Mouse (Mus musculus): ENCODE measurements around the gene Gabpb2. TPM values are rescaled to one million over a fixed set of nuclear protein-coding genes. Genes with fewer than 3 reads are reported as not detected.
"Not testable (repeated sequence)": the region's sequence is repeated elsewhere in the genome, so short reads cannot be mapped to it uniquely, and the experiment has no call there.

Gabpb2 gene
- total RNA-seq, 2 experiments from 2014 or later = 12.7 to 13.2 TPM

- no peak for DNase-seq (ENCODE audit: low spot score in 2 of 2)
Observed at GRCm38 (mm10) chr3:95161041-95161551, 56.6 kb downstream of the Gabpb2 start.

GRCm38 (mm10) chr3:95159987-95160963 is 57.4 kb downstream of the Gabpb2 start, which contains the start of gene Sema6c:
Gene Sema6c, plus strand, starts transcription at chr3:95160457.
- peak; percentile 84 to 91 for DNase-seq (ENCODE audit: low spot score in 2 of 2)

- DNase-seq (ENCODE audit: low spot score in 2 of 2) = no peak
Observed at GRCm38 (mm10) chr3:95159511-95159986, 58.2 kb downstream of the Gabpb2 start.

- no peak for DNase-seq (ENCODE audit: low spot score in 2 of 2)
Observed at GRCm38 (mm10) chr3:95153874-95154273, 63.8 kb downstream of the Gabpb2 start.

- DNase-seq (ENCODE audit: low spot score in 2 of 2) = no peak
Observed at GRCm38 (mm10) chr3:95147924-95148323, 69.8 kb downstream of the Gabpb2 start.

- peak; percentile 69 to 91 for DNase-seq (ENCODE audit: low spot score in 2 of 2)
Observed at GRCm38 (mm10) chr3:95142617-95143011, 75.1 kb downstream of the Gabpb2 start.

- DNase-seq (ENCODE audit: low spot score in 2 of 2) = no peak
Observed at GRCm38 (mm10) chr3:95141952-95142616, 75.6 kb downstream of the Gabpb2 start, which contains the start of gene Tnfaip8l2. Gene Tnfaip8l2, minus strand, starts transcription at chr3:95142360.

- DNase-seq (ENCODE audit: low spot score in 2 of 2) = no peak
Observed at GRCm38 (mm10) chr3:95141474-95141873, 76.2 kb downstream of the Gabpb2 start.

- DNase-seq (ENCODE audit: low spot score in 2 of 2) = no peak
Observed at GRCm38 (mm10) chr3:95140795-95141194, 76.9 kb downstream of the Gabpb2 start.

- DNase-seq (ENCODE audit: low spot score in 2 of 2) = no peak
Observed at GRCm38 (mm10) chr3:95140289-95140595, 77.5 kb downstream of the Gabpb2 start.

- no peak for DNase-seq (ENCODE audit: low spot score in 2 of 2)
Observed at GRCm38 (mm10) chr3:95139586-95140288, 78.0 kb downstream of the Gabpb2 start.

GRCm38 (mm10) chr3:95136336-95136735 is 81.4 kb downstream of the Gabpb2 start:
- DNase-seq (ENCODE audit: low spot score in 2 of 2) = no peak

- no peak for DNase-seq (ENCODE audit: low spot score in 2 of 2)
Observed at GRCm38 (mm10) chr3:95135433-95136052, 82.2 kb downstream of the Gabpb2 start.

GRCm38 (mm10) chr3:95135023-95135422 is 82.7 kb downstream of the Gabpb2 start:
- DNase-seq (ENCODE audit: low spot score in 2 of 2) = peak in 1 of 2 experiments; percentile 56

- not testable (repeated sequence) for DNase-seq (ENCODE audit: low spot score in 2 of 2)
Observed at GRCm38 (mm10) chr3:95134133-95134532, 83.6 kb downstream of the Gabpb2 start.

- peak; percentile 90 to 95 for DNase-seq (ENCODE audit: low spot score in 2 of 2)
Observed at GRCm38 (mm10) chr3:95133680-95134101, 84.0 kb downstream of the Gabpb2 start, which contains the start of the genes Scnm1 and Lysmd1. Gene Scnm1, minus strand, starts transcription at chr3:95134011. Gene Lysmd1, plus strand, starts transcription at chr3:95134088.

- DNase-seq (ENCODE audit: low spot score in 2 of 2) = no peak
Observed at GRCm38 (mm10) chr3:95133176-95133575, 84.5 kb downstream of the Gabpb2 start.

GRCm38 (mm10) chr3:95132389-95132788 is 85.3 kb downstream of the Gabpb2 start:
- DNase-seq (ENCODE audit: low spot score in 2 of 2) = not testable (repeated sequence)
